Mouse (Mus musculus) bone marrow, adult 2 months (tissue): Measurements from ENCODE around the gene Egfr. TPM values are rescaled to one million over a fixed set of nuclear protein-coding genes. Genes with fewer than 3 reads are reported as not detected.

Source experiments
- H3K27ac ChIP-seq: fragments of 200-500 bp; 2 replicates; pipeline ENCODE4 v1.5.1; 2012; ENCODE audit warnings: low read depth, mild to moderate bottlenecking, control low read depth, inconsistent platforms, low read length; ENCODE audit not compliant: control insufficient read depth, poor library complexity, insufficient read depth
- H3K4me1 ChIP-seq: fragments of 200-500 bp; 2 replicates; pipeline ENCODE4 v1.6.1; 2011; ENCODE audit warnings: low read length; ENCODE audit not compliant: control insufficient read depth, insufficient read depth
- H3K4me3 ChIP-seq: fragments of 200-500 bp; replicated peaks from 2 replicates; pipeline ENCODE3; 2011; ENCODE audit warnings: mild to moderate bottlenecking, low read depth, low read length, control low read depth; ENCODE audit not compliant: control insufficient read depth
- CTCF ChIP-seq: fragments of 200-500 bp; IDR thresholded peaks from 2 replicates; pipeline ENCODE4 v1.5.1; 2011; ENCODE audit warnings: low read length, control low read depth; ENCODE audit not compliant: control insufficient read depth, insufficient read depth
- POLR2A ChIP-seq: fragments of 200-500 bp; IDR thresholded peaks from 2 replicates; pipeline ENCODE4 v1.6.1; 2011; ENCODE audit warnings: low read depth, mild to moderate bottlenecking, control low read depth, low read length, borderline replicate concordance; ENCODE audit not compliant: control insufficient read depth
- WGBS: fragments of 180-500 bp; shearing (Covaris S2); methylation state at CpG from one replicate; pipeline ENCODE4 v1.1.7; 2018; 5-methylcytosine and 5-hydroxymethylcytosine counted together
- polyA plus RNA-seq: library from polyadenylated mRNA; stranded (reverse); fragments of >200 nt; gene quantifications from 2 replicates; pipeline ENCODE4 v1.2.4, GENCODE M21; 2011; ENCODE audit warnings: low replicate concordance; ENCODE audit not compliant: missing spikeins, insufficient read depth, insufficient read length

Gene Egfr
- polyA plus RNA-seq, 1 experiment, result 1.6 TPM

DNA sequence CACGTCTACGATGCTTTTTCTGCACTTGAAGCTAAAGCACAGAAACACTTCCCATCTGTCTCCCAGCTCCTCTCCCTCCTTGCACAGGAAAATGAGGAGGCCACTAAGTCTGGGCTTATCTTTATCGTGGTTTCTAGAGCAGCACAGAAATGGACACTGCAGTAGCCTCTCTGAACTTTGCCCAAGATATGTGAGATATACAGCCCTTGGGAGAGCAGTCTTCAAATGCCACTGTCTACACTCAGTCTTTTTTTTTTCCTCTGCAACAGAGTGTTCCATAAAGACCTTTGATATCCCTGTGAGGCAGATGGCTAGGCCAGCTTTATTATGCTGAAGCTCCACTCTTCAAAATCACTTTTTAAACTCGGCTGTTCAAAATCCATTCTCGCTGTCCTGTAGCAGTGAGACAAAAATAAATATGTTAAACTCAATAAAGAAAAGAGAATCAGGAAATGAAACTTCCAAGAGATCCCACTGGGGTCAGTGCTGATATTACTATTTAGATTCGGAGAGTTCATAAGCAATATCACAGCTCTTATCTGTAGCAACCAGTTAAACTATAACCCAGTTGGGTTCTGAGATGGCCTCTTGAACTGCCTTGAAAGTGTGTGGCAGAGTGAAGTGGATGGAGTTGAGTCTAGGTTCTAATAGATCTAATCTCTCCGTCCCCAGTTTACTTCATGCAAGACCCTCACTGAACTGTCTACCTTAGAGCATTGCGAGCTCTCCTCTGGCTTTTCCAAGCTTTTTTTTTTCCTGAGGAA lies 148.8 kb downstream of the Egfr start:
- no peaks in the 10 kb centered on the region for H3K4me1 ChIP-seq
- TF ChIP-seq CTCF (no peak), POLR2A (no peak)
- no peak overlapping the region for H3K27ac ChIP-seq
- 81% methylated on average over 8 of the region's 8 CpGs for WGBS
- H3K4me3 ChIP-seq, result no peak overlapping the region

DNA sequence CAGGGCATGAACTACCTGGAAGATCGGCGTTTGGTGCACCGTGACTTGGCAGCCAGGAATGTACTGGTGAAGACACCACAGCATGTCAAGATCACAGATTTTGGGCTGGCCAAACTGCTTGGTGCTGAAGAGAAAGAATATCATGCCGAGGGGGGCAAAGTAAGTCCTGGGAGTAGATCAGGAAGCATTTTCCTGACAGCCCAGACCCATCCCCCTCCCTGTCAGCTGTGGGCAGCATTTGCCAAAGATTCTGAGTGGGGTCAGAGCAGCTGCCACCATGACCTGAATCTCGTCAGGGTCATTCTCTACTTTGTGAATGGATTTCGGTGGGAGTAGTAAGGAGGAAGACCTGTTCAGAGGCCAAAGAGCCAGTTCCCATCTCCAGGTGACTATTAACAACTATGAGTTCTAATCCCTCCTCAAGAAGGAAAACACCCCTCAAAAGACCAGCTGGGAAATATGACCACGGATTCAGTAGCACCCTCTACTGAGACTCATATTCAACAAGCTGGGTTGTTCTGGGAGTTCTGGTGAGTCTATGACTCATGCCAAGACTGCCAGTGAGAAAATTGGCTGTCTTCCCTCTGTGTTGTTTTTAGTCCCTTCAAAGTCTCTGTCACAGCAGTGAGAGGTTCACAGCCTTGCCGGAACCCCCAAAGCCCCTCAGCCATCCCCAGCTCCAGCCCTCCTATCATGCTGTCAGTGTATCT lies 152.5 kb downstream of the Egfr start:
- no peak overlapping the region for H3K4me3 ChIP-seq
- H3K27ac ChIP-seq, result no peak overlapping the region
- H3K4me1 ChIP-seq, result no peaks in the 10 kb centered on the region
- no peak for TF ChIP-seq CTCF
- TF ChIP-seq POLR2A, result no peak
- 78% methylated on average over 8 of the region's 8 CpGs for WGBS

DNA sequence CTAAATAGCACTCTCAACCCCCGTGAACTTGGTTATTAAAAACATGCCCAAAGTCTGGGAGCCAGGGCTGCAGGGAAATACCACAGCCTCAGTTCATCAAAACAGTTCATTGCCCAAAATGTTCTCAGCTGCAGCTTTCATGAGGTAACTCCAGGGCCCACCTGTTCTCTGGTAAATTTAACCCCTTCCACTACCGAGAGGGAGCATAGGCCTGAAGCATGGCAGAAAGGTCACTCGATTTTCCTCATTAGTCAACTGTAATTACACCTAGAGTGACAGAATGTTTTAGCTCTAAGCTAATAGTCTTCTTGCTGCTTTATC lies 153.0 kb downstream of the Egfr start:
- no peak for TF ChIP-seq CTCF
- TF ChIP-seq POLR2A, result no peak
- 79% methylated on average over 3 of the region's 3 CpGs for WGBS
- no peaks in the 10 kb centered on the region for H3K4me1 ChIP-seq
- H3K27ac ChIP-seq, result no peak overlapping the region
- H3K4me3 ChIP-seq, result no peak overlapping the region

DNA sequence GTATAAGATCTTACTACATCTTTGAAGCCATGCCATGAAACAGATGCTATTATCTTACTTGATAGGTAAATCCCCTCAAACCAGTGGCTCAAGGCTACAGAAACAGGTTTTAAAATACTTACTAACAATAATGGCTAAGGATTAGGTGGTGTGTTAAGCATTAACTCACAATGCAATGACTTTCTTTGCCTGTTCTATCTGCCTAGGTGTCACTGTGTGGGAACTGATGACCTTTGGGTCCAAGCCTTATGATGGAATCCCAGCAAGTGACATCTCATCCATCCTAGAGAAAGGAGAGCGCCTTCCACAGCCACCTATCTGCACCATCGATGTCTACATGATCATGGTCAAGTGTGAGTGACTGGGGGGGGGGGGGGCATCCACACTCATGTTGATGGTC lies 154.5 kb downstream of the Egfr start:
- WGBS, result 83% methylated on average over 2 of the region's 2 CpGs
- Histone ChIP-seq H3K4me3 (no peak overlapping the region), H3K4me1 (no peaks in the 10 kb centered on the region), H3K27ac (no peak overlapping the region)
- TF ChIP-seq POLR2A (no peak), CTCF (no peak)

DNA sequence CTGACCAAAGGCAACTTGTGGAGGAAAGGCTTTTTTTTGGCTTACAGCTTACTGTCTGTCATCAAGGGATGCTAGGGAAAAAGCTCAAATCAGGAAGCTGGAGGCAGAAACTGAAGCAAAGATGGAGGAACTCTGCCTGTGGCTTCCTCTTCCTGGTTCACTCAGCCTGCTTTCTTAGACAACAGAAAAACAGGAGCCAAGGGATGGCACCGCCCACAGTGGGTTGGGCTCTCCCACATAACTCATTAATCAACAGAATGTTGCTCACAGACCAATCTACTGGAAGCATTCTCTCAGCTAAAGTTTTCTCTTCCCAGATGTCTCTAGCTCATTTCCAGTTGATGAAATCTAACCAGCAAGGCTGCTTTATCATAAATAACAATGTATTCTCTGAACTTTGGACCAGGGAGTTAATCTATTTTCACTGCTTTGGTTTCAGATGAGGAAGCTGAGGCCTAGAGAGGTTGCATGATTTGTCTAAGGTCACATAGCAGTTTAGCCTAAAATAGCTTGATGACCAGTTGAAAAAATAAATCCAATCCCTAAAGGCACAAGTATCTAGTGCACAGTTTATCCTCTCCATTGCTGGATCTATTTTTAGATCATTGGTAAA lies 155.6 kb downstream of the Egfr start:
- WGBS, result 75% methylated on average over 1 of the region's 1 CpGs
- H3K4me1 ChIP-seq, result no peaks in the 10 kb centered on the region
- TF ChIP-seq CTCF (no peak), POLR2A (no peak)
- H3K4me3 ChIP-seq, result no peak overlapping the region
- H3K27ac ChIP-seq, result no peak overlapping the region

DNA sequence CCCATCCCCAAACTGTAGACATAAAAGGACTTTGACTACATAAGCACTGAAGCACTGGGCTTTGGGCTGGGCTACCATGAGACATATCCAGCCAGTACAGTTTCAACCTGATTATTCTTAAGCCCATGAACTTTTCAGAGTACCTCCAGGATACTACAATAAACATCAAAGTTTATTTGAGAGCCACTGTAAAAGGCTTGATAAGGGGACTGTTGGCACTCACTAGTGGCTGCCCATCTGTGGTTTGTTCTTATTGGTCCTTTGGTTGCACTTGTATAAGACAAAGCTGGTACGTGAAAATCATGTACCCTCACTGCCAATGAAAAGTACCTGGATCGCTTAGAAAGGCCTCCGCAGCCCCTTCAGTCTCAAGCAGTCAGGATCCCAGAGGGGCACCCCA lies 162.8 kb downstream of the Egfr start:
- no peak overlapping the region for H3K4me3 ChIP-seq
- peaks cover 2% of the 10 kb centered on the region; the same call in 1 of the 2 replicates for H3K4me1 ChIP-seq
- WGBS, result 88% methylated on average over 3 of the region's 3 CpGs
- no peak for TF ChIP-seq CTCF
- no peak for TF ChIP-seq POLR2A
- no peak overlapping the region for H3K27ac ChIP-seq

DNA sequence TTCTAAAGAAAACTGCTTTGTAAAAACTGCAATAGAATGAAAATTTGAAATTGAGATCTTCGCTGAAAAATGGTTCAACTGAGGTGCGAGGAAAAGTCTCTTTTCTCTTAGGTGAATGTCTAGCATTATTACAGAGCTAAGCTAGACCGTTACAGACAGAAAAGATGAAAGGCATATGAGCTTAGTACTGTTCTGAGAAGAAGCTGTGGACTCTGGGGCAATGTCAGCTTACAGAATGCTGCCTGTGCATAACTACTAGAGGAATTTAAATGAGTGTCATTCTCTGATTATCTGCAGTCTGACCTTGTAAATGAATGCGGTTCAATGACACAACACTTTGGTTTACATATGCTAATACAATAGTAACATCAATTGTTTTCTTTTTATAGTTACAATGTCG lies 163.8 kb downstream of the Egfr start:
- no peak overlapping the region for H3K4me3 ChIP-seq
- WGBS, result 79% methylated on average over 5 of the region's 5 CpGs
- peaks cover 2% of the 10 kb centered on the region; the same call in 1 of the 2 replicates for H3K4me1 ChIP-seq
- no peak overlapping the region for H3K27ac ChIP-seq
- TF ChIP-seq POLR2A, result no peak
- TF ChIP-seq CTCF, result no peak

DNA sequence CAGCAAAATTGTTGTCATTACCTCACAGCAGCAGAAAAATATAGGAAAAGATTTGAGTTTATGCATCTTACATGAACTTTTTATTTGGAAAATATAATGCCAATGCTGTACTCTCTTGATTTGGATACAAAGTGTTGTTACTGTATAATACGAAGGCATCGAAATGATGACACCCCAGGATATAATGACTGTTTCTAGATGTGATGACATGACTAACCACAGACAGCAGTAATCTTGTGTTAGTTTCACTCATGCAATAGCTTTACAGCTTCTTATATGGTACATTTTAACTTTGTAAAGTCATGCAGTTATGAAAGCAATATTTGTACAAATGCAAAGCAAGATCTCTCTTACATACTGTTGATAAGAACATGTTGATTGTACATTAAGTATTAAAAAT lies 165.5 kb downstream of the Egfr start:
- H3K4me1 ChIP-seq, result peaks cover 2% of the 10 kb centered on the region; the same call in 1 of the 2 replicates
- TF ChIP-seq CTCF, result no peak
- no peak for TF ChIP-seq POLR2A
- H3K4me3 ChIP-seq, result no peak overlapping the region
- no peak overlapping the region for H3K27ac ChIP-seq
- 71% methylated on average over 2 of the region's 2 CpGs for WGBS

DNA sequence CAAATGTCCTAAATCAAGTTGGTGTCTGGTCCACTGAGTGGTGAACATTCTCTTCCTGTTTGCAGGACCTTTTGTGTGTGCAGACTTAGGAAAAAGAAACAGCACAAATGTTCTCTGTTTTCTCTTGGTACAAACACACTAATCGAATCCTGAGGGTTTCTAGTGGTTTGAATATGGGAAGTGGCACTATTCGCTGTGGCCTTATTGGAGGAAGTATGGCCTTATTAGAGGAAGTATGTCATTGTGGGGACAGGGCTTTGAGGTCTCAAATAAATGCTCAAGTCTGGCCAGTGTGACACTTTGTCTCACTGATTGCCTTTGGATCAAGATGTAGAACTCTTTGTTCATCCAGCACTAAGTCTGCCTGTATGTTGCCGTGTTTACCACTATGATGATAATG lies 180.2 kb downstream of the Egfr start:
- no peaks in the 10 kb centered on the region; the same call in 1 of the 2 replicates for H3K4me1 ChIP-seq
- no peak overlapping the region for H3K27ac ChIP-seq
- H3K4me3 ChIP-seq, result no peak overlapping the region
- WGBS, result 29% methylated on average over 3 of the region's 3 CpGs
- no peak for TF ChIP-seq POLR2A
- TF ChIP-seq CTCF, result no peak
